Mouse (Mus musculus) brain, adult 2 months (tissue): ENCODE measurements at regions not wholly inside any gene's neighbourhood (a gene's known extent, or its start where the extent isn't known, plus 50 kb on each side); places are given as distances from the start of the nearest gene placed in this dataset.
A peak's percentile ranks its signal among the peaks of the same experiment; 100 is the strongest.

Experiments used
- DNase-seq: peaks from one replicate; pipeline ENCODE4 v3.0.0; 2011; ENCODE audit warnings: low read depth, low spot score

DNA sequence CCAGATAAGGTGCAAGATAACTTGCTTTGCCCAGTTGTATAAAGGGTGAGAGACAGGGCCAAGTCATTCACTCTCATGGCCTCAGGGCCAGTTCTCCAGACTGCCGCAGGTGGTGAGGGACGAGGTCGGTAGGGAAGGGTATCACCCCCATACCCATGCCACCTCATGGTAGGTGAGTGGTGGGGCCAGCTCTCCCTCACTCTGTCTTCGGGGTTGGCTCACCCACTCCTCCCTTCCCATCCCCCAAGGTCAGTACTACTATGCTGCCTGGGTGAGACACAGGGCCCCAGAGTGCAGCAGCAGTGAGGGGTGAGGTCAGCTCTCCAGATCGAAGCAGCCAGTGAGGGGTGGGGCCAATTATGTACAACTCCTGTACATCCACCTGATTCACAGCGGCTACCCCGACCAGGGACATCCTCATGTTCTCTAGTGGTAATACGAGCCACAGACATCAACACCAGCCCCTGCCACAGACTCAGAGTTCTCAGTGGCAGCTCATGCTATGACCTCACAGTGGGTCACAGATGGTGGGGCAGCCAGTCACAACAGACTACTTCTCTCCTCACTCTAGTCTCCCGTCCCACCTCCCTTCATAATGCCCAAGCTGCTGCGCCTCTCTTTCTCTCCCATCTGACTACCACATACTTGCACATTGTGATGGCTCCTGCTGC, 138.5 kb upstream of the Tmpo start:
- DNase-seq: no peak

DNA sequence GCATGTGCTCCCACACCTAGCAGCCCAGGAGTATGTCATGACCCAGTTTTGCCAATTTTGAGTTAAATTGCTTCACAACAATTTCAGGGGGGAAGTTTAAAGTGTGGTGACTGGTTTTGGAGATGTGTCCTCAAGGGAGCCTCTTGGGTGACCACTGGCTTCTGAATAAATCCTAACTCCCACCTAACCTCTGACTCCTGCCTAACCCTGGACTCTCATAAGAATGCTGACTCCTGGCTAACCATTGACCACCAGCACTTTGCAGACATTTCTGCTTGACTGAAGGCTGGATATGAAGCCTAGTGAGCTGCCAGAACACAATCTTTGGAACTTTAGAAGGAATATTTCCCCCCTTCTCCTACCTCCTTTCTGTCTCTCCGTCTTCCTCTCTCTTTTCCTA, 133.3 kb upstream of the Tmpo start:
- no peak for DNase-seq

DNA sequence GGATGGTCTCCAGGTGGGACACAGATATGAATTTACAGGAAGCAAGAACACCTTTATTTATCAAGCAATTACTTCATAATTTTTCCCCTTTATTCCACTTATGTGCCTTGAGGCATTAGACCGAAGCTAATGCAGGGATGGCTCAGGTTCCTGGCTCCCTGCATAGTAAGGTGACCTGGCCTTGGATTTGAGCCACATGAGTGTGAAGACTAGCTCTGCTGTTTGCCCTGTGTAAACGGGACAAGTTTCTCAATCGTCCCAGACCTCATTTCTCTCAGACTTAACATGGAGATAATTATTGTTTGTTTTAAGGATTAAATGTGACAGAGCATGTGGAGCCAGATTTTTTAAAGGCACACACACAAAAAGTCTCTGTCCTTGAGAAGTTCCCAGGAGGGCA, 132.2 kb upstream of the Tmpo start:
- DNase-seq: no peak

DNA sequence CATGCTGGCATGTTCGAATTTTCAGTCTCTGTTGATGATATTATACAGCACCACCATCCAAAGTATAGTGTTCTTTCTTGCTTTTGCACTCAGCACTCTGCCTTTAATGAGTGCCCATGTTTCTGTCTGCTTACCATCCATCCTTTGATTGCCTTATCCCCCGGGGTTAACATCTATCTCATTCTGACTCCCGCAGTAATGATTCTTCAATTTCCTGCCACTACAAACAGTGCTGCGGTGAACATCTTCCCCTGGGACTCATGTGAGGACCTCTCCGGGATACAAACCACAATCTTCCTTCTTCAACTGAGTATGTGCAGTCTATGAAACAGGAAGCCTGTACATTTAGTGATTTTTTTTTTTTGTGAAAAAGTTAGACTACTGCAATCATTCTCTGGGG, 131.8 kb upstream of the Tmpo start:
- no peak for DNase-seq

DNA sequence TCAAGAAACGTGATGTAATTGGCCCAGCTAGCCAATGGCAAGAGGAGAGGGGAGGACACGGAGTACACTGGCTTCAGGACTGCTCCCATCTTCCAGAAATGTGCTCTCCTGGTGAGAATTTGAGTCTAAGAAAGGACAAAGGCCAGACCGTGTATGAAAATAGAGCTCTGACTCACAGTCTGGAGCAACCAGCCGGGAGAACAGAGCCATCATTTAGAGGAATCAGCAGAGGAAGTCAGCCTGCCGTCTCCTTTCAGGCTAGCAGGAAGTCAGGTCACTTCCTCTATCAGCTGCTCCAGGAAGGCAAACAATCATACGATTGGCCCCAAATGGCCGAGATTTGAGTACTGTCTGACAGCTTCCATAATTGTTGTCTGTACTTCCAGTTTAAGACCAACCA, 119.0 kb upstream of the Tmpo start:
- peak; percentile 37 for DNase-seq

DNA sequence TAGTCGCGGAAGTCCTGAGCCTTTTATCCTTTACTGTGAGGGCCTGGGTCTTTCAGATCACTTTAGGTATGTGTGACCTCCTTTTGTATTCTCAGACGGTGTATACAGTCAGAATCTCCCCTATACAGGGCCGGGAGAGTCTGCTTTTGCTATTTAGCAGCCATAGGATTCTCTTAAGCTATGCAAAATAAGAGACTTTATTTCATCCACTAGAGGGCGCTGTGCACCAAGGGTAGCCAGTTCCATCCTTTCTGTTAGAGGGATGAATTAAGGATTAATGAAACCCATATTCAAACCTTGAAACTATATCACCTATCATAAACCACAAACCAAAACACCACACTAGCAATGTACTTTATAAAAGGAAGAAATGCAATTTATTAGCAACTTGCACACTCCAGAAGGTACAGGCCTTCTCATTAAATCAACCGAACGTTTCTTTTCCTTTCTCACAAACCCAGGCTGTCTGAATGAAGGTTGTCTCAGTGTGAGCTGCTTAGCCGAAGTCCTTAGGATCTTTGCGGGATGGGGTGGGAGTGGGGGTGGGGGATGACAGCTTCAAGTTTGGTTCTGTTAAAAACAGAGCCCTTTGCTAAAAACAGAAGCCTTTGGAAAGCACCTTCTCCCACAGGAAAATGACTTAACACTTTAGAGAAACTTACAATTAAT, 116.8 kb upstream of the Tmpo start:
- DNase-seq: peak; percentile 82

DNA sequence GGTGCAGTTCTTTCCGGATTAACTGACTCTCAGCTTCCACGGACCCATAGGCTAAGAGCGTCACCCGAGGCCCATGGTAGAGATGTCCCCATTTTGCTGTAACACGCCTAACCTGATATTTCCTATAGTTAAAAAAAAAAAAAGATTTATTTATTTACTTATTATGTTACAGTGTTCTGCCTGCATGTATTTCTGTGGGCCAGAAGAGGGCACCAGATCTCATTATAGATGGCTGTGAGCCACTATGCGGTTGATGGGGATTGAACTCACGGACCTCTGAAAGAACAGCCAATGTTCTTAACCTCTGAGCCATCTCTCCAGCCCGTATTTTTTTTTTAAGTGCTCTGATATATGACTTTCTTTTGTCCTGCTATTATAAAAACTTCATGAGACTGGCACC, 114.2 kb upstream of the Tmpo start:
- no peak for DNase-seq

DNA sequence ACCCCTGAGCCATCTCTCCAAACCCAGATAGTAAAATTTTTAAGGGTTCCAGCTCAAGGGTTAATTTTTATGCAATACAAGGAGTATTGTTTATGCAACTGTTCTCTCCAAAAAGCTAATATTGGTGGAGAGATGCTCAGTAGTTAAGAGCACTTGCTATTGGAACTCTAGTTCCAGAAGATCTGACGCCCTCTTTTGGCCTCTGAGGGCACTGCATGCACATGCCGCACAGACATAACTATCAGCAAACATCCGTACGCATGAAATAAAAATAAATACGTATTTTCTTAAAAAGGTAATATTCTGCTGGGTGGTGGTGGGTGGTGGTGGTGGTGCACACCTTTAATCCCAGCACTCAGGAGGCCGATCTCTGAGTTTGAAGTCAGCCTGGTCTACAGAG, 112.1 kb upstream of the Tmpo start:
- DNase-seq: no peak

DNA sequence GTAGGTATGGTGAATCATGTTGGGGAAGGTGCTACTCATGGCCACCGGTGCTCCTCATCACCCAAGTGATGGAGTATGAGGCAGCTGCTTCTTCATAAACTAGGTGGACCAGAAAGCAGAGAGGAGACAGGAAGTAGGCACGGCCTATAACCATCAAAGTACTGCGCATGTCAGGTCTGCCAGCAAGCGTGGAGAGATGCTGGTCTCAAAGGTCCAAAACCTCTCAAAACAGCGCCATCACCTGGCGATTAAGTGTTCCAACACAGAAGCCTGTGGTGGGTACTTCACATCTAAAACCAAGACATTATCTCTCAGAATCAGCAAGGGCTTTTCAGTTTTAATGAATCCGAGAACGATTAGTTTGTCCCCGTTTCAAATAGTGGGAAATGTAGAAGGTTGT, 103.1 kb upstream of the Tmpo start:
- no peak for DNase-seq

DNA sequence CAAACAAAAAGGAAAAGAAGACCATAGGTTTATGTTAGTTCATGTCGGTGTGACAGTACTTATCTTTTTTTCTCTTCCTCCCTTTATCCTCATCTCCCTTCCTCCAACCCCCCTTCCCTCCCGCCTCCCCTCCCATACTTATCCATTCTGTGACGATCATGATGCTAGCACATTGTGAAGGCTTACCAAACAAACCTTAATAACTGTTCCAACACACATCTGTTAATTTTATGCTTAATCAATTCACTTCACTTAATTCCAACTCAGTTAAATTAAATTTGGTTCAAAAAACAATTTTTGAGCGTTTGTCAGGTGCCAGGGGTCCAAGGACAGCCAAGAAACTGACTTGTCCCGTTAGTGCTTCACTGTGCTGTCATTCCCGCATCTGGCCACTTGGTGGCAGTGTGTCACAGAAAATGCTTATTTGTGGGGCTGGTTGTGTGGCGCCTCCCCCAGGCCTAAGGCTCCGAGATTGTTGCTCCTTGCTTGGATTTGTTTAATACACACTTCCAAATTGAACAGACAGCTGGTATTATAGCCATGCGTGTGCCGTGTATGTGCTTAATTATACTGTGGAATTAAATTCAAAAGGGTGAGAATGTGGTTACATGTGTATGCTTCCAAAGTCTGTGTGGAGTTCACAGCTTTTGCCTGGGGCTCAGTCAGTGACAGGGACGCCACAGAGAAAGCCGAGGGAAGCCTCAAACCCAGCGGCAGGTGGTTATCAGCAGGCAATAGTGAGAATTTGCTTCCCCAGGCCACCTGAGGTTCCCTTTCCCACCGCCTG, 90.0 kb upstream of the Tmpo start:
- DNase-seq: peak; percentile 86

DNA sequence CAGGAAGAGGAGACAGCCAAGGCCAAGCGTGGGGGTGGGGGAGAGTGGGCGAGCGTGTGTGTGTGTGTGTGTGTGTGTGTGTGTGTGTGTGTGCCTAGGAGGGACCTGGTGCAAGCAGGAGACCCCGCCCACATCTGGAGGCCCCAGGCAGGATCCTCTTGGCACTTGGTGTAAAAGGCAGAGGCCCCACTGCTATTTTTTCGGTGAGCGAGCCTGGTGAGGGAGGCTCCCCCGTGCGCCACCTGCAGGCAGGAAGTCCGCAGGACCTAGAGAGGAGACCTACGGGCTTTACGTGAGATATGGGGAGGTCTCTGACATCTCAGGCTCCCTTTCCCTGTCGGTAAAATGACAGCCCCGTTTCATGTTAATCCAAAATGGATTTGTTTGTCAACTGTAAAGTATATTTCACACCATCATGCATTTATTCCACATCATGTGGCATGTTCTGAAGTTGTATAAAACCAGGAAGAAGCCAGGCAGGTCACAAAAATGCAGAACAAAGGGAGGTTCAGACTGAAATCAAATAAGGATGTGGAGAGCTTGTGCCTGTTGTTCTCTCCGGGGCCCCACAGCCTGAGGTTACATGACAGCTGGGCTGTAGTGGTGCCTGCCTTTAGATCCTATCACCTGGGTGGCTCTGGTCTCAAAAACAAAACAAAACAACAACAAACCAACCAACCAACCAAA, 89.3 kb upstream of the Tmpo start:
- peak; percentile 41 for DNase-seq

DNA sequence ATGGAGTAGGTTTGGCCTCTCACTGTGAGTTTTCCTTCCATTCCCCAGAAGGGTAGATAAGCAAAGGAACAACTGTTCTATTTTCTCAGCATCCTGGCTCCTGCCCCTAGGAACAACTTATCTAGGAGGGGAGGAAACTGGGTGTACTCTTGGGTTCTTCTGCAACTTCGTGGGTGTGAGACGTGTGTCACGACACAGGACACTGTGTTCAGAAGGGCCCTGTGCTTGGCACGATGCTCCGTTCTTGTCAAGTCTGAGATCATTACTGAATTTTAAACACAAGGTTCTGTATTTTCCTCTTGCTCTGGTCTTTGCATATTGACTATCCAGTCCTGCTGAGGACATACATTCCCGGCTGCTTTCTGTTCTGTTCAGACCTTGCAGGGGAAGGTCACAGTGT, 86.8 kb upstream of the Tmpo start:
- peak; percentile 38 for DNase-seq

DNA sequence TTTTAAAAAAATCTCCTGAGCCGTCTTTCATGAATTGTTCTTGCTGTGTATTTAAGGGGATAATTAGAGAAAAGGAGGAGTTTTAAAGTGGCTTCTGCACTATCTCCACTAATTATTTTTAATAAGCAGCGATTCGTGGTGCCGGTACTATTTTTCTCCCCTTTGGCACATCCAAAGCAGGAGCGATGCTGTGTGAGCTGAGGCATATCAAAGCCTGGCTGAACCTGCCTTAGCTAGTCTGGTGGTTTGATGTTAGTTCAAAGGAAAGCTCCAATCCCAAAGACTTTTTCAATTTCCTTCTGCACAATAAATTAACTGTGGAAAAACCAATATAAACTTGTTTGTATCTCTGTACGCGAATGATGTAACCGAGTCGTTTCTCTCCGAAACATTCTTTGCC, 79.3 kb upstream of the Tmpo start:
- DNase-seq: peak; percentile 24

DNA sequence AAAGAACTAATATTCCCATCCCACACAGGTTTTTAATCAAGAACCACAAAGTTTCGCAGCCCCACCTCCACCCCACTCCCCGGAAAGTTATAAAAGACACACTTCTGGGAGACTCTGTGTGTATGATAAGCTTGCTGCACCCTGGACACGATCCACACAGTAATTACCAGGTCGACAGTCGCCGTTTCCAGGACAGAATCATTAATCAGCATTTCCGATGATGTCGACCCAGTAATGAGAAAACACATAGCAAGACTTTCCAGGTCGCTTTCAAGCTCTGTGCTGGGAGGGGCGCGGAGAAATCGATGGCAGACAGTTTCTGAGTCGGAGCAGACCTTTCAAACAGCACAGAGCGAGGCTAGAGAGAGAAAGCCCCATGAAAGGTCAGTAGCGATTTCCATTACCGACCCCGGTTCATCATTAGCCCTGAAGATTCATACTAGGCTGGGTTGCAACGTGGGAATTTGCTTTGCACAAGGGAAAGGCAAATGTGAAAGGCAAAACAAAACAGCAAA, 68.6 kb upstream of the Tmpo start:
- DNase-seq: no peak

DNA sequence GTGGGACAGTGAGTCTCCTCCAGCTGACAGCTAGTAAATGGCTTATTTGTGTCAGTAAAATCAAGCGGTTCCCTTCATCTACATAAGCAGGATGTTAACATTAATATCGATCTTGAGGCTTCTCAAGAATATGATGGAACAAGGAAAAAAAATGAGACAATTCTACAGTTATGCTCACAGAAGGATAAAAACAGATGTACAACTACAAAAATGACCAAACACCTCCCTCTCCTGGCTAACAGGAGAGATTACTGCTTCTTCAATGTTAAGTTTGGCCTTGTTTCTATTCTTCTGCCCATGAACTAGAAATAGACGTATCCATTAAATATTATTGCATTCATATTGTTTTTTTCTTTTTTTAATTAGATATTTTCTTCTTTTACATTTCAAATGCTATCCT, 63.2 kb upstream of the Tmpo start:
- DNase-seq: peak; percentile 48

DNA sequence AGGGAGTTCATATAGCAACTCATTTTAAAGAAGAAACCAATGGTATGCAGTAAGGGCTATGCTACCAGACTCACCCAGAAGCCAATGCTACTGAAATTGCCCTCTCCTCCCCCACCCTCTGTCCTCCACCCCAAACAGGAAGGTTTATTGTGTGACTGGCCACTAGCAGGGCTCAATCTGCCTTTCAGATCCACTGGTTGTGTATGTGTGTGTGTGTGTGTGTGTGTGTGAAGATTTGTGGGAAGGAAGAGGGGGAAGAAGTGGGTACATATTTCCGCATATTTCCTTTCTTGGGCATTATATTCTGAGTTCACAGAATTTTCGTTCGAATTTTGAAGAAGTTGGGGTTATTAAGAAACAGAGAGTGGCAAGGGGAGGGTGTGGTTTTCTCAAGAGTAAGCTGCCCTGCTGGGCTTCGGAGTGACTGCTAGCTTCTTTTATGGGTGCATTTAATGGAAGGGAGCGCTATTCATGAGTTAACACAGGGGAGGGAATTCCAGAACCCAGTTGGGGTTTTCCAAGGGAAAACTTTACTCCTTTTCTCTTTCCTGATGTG, 61.5 kb upstream of the Tmpo start:
- no peak for DNase-seq

DNA sequence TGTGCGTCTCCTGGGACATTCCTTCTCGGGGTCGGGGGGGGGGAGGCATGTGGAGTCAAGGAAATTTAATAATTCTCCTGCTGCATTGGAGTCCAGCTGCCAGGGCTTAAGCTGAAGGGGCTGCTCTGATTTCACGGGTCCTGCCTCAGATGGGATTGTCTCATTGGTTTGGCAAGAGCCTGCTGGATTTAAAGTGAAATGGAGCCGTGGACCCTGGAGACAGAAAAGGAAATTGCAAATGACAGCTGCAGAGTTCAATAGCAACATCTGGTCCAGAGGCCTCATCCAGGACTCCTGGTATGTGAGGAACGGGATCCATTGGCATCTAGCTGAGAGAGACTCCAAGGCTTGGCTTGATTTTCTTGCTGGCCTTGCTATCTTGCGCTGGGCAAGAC, 60.5 kb upstream of the Tmpo start:
- no peak for DNase-seq

DNA sequence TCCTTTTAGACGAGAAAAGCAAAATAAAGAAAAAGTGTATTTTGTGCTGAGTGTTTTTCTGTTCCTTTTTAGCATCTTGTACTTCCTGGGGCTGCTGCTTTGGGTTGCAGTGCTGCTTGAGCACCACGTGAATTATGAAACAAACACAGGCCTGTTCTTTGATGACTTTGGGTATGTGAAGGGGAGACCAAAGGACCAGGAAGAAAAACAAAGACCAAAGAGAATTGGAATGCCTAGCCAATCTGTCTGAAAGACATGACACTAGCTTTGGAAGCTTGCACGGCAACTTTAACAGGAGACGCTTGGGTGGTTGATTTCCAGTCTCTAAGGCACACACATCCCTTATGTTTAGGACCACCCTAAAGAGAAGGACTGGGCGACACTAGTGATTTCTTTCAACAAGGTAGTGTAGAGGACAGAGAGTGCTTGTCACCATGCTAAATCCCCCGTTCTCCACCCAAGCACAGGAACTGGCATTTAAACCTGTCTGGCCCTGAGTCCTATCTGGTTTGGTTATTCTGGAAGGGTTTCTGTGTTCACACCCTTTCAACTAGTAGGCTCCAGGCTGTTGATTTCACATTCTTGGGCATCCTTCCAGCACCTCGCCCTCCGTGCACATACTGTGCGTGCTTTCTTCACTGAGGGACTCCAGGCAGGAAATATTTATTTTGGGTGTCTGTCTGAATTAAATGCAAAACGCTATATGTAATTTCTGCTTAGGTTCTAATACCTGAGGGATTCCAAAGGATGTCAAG, 59.9 kb upstream of the Tmpo start:
- DNase-seq: peak; percentile 38

DNA sequence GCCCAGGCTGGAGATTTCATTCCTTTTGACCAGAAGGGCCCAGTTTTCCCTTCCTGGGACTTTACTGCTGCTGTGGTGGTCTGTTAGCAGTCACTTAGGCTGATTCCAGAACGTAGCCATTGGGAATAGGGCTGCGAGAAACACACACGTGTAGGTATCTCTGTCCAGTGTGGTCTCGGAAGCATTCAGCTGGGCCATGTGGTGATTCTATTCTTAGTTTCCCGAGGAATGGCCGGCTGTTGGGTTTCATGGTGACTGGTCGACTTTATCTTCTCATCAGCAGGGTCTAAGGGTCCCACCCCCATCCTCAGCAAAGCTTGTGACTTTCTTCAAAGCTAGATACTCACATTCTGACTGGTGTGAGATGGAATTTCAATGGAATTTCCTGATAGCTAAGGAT, 59.2 kb upstream of the Tmpo start:
- DNase-seq: no peak

DNA sequence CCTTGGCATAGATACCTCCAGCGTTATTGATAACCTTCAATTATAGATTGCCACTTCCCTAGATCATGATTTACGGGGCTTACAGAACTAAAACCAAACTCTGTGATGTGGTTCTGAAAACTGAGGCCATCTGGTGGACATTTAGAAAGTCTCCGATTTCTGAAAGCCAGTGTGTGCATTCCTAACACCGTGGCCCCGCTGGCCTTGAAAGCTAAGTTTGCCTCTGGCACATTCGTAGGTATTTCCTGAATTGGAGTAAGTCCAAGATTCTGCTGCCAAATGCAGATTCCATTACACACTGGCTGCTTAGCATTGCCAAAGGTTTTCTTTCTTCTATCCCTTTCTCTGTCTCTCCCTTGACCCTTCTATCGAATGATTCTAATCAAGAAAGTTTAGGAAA, 55.7 kb upstream of the Tmpo start:
- DNase-seq: peak; percentile 77

DNA sequence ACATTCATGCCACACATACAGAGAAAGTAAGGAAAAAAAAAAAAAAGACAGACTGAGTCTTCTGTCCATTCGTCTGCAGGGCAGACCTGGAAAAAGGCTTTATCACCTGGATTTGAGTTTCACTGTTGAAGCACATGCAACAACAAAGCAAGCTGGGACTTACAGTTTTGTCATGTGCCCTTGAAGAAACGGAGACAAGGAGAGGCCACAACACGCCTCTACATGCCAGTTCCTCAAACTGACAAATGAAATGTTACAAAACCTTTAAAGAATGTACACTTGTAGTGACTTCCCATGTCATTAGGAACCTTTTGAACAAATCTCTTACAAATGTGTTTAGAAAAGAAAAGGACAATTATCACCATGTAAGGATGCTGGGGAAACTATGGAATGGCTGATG, 53.6 kb upstream of the Tmpo start:
- no peak for DNase-seq
